Mouse (Mus musculus): ENCODE measurements around the gene Ssmem1. TPM values are rescaled to one million over a fixed set of nuclear protein-coding genes. Genes with fewer than 3 reads are reported as not detected.

The Ssmem1 gene
- polyA plus RNA-seq (2012; rRNA removed), result 0.09 TPM in 1 of 2 replicates, not detected in the other

- peaks cover 6% of the 10 kb centered on the region for H3K36me3 ChIP-seq (ENCODE audit: control insufficient read depth, insufficient read depth, low read length)
- no peaks in the 10 kb centered on the region for H3K27me3 ChIP-seq (replicated peaks; ENCODE audit: control insufficient read depth, insufficient read depth, low read length)
- peak within 1 kb of the TSS; percentile 65 for H3K4me3 ChIP-seq (ENCODE audit: insufficient read depth, low read depth, low read length)
- under 1% methylated on average over 37 of the region's 37 CpGs for WGBS
- DNase-seq, result peak; percentile 100
- peak; percentile 80 for TF ChIP-seq POLR2A (IDR thresholded peaks at IDR 0.05; ENCODE audit: low read depth, low read length)
- no peak for TF ChIP-seq CTCF (conservative IDR thresholded peaks at IDR 0.05; ENCODE audit: insufficient read depth, insufficient read length, low read depth, low read length)
- peak within 1 kb of the TSS; percentile 65 for H3K27ac ChIP-seq (ENCODE audit: insufficient read depth, low read depth, low read length)
- H3K4me1 ChIP-seq (ENCODE audit: control insufficient read depth, insufficient read depth, low read length), result peaks cover 3% of the 10 kb centered on the region; the same call in 1 of the 2 replicates
Measured at GRCm38 (mm10) chr6:30509265-30510239, at the start of gene Ssmem1, which contains the start of gene Tmem209. Gene Ssmem1 (plus strand): TSS chr6:30509849. Gene Tmem209 (minus strand): TSS chr6:30509783.

- no peak for TF ChIP-seq CTCF (conservative IDR thresholded peaks at IDR 0.05; ENCODE audit: insufficient read depth, insufficient read length, low read depth, low read length)
- TF ChIP-seq POLR2A (IDR thresholded peaks at IDR 0.05; ENCODE audit: low read depth, low read length), result no peak
- 38% methylated on average over 19 of the region's 19 CpGs for WGBS
- DNase-seq, result peak; percentile 43
- Histone ChIP-seq H3K27me3 (replicated peaks; ENCODE audit: control insufficient read depth, insufficient read depth, low read length) (no peaks in the 10 kb centered on the region), H3K4me3 (ENCODE audit: insufficient read depth, low read depth, low read length) (no peak overlapping the region), H3K4me1 (ENCODE audit: control insufficient read depth, insufficient read depth, low read length) (peaks cover 3% of the 10 kb centered on the region; the same call in 1 of the 2 replicates), H3K27ac (ENCODE audit: insufficient read depth, low read depth, low read length) (no peak overlapping the region), H3K36me3 (ENCODE audit: control insufficient read depth, insufficient read depth, low read length) (no peaks in the 10 kb centered on the region)
Measured at GRCm38 (mm10) chr6:30460750-30461446, 48.8 kb upstream of the Ssmem1 start.

- no peaks in the 10 kb centered on the region for H3K36me3 ChIP-seq (ENCODE audit: control insufficient read depth, insufficient read depth, low read length)
Measured at GRCm38 (mm10) chr6:30461755-30462344, 47.8 kb upstream of the Ssmem1 start.

GRCm38 (mm10) chr6:30462822-30463221 is 46.8 kb upstream of the Ssmem1 start:
- Histone ChIP-seq H3K27me3 (replicated peaks; ENCODE audit: control insufficient read depth, insufficient read depth, low read length) (no peaks in the 10 kb centered on the region), H3K4me3 (ENCODE audit: insufficient read depth, low read depth, low read length) (no peak overlapping the region), H3K27ac (ENCODE audit: insufficient read depth, low read depth, low read length) (no peak overlapping the region), H3K4me1 (ENCODE audit: control insufficient read depth, insufficient read depth, low read length) (peaks cover 3% of the 10 kb centered on the region; the same call in 1 of the 2 replicates), H3K36me3 (ENCODE audit: control insufficient read depth, insufficient read depth, low read length) (no peaks in the 10 kb centered on the region)
- TF ChIP-seq POLR2A (IDR thresholded peaks at IDR 0.05; ENCODE audit: low read depth, low read length) (no peak), CTCF (conservative IDR thresholded peaks at IDR 0.05; ENCODE audit: insufficient read depth, insufficient read length, low read depth, low read length) (no peak)
- 32% methylated on average over 7 of the region's 7 CpGs for WGBS
- no peak for DNase-seq

More at GRCm38 (mm10) chr6:30461755-30462344, 47.8 kb upstream of the Ssmem1 start:
- Histone ChIP-seq H3K27me3 (replicated peaks; ENCODE audit: control insufficient read depth, insufficient read depth, low read length) (no peaks in the 10 kb centered on the region), H3K4me1 (ENCODE audit: control insufficient read depth, insufficient read depth, low read length) (peaks cover 3% of the 10 kb centered on the region; the same call in 1 of the 2 replicates), H3K27ac (ENCODE audit: insufficient read depth, low read depth, low read length) (no peak overlapping the region), H3K4me3 (ENCODE audit: insufficient read depth, low read depth, low read length) (no peak overlapping the region)
- TF ChIP-seq POLR2A (IDR thresholded peaks at IDR 0.05; ENCODE audit: low read depth, low read length) (no peak), CTCF (conservative IDR thresholded peaks at IDR 0.05; ENCODE audit: insufficient read depth, insufficient read length, low read depth, low read length) (no peak)
- DNase-seq, result no peak
- 87% methylated on average over 13 of the region's 13 CpGs for WGBS

- Histone ChIP-seq H3K4me3 (ENCODE audit: insufficient read depth, low read depth, low read length) (no peak overlapping the region), H3K27ac (ENCODE audit: insufficient read depth, low read depth, low read length) (no peak overlapping the region), H3K4me1 (ENCODE audit: control insufficient read depth, insufficient read depth, low read length) (no peaks in the 10 kb centered on the region), H3K36me3 (ENCODE audit: control insufficient read depth, insufficient read depth, low read length) (no peaks in the 10 kb centered on the region), H3K27me3 (replicated peaks; ENCODE audit: control insufficient read depth, insufficient read depth, low read length) (no peaks in the 10 kb centered on the region)
- no peak for TF ChIP-seq POLR2A (IDR thresholded peaks at IDR 0.05; ENCODE audit: low read depth, low read length)
- TF ChIP-seq CTCF (conservative IDR thresholded peaks at IDR 0.05; ENCODE audit: insufficient read depth, insufficient read length, low read depth, low read length), result no peak
- peak; percentile 24 for DNase-seq
- 84% methylated on average over 11 of the region's 11 CpGs for WGBS
Measured at GRCm38 (mm10) chr6:30465586-30465985, 44.1 kb upstream of the Ssmem1 start.

- H3K4me3 ChIP-seq (ENCODE audit: insufficient read depth, low read depth, low read length), result no peak overlapping the region
- no peaks in the 10 kb centered on the region for H3K4me1 ChIP-seq (ENCODE audit: control insufficient read depth, insufficient read depth, low read length)
- H3K27ac ChIP-seq (ENCODE audit: insufficient read depth, low read depth, low read length), result no peak overlapping the region
- DNase-seq, result no peak
- TF ChIP-seq CTCF (conservative IDR thresholded peaks at IDR 0.05; ENCODE audit: insufficient read depth, insufficient read length, low read depth, low read length) (no peak), POLR2A (IDR thresholded peaks at IDR 0.05; ENCODE audit: low read depth, low read length) (no peak)
- H3K36me3 ChIP-seq (ENCODE audit: control insufficient read depth, insufficient read depth, low read length), result no peaks in the 10 kb centered on the region
- 100% methylated on average over 1 of the region's 1 CpGs for WGBS
- no peaks in the 10 kb centered on the region for H3K27me3 ChIP-seq (replicated peaks; ENCODE audit: control insufficient read depth, insufficient read depth, low read length)
Measured at GRCm38 (mm10) chr6:30468058-30468457, 41.6 kb upstream of the Ssmem1 start.

Measured in kidney, adult 2 months (tissue).